Mouse (Mus musculus) heart, embryonic 14.5 days (tissue): ENCODE measurements around the gene Nol4l. TPM values are rescaled to one million over a fixed set of nuclear protein-coding genes. Genes with fewer than 3 reads are reported as not detected.

Experiments used
- ATAC-seq: fragments of 200-750 bp; cut with Nextera tagmentation; 2 replicates; pipeline ENCODE4 v1.8.0; 2017; ENCODE audit warnings: low read depth, moderate TSS enrichment; ENCODE audit not compliant: insufficient number of reproducible peaks, insufficient read depth, low FRiP score
- H3K27ac ChIP-seq, 2 experiments: fragments of 200-500 bp in 1 of 2; fragments of 300-500 bp in 1 of 2; sonication (generic) in 1 of 2; replicated peaks in 1 of 2; 2 replicates each; pipeline ENCODE4 v1.5.1; 2012 to 2014; ENCODE audit warnings: low read depth in 2 of 2, low read length in 2 of 2, control low read depth in 1 of 2, mild to moderate bottlenecking in 1 of 2, mixed read lengths in 1 of 2; ENCODE audit not compliant: control insufficient read depth in 1 of 2, insufficient read depth in 1 of 2
- H3K27me3 ChIP-seq: fragments of 300-500 bp; sonication (generic); 2 replicates; pipeline ENCODE4 v1.6.1; 2014; ENCODE audit warnings: mild to moderate bottlenecking, low read length, control low read depth; ENCODE audit not compliant: control insufficient read depth, insufficient read depth
- H3K36me3 ChIP-seq: fragments of 300-500 bp; sonication (generic); 2 replicates; pipeline ENCODE4 v1.6.1; 2014; ENCODE audit warnings: mild to moderate bottlenecking, control low read depth, low read length, mixed read lengths; ENCODE audit not compliant: control insufficient read depth, insufficient read depth
- H3K4me1 ChIP-seq, 2 experiments: fragments of 200-500 bp in 1 of 2; fragments of 300-500 bp in 1 of 2; sonication (generic) in 1 of 2; 2 replicates each; pipeline ENCODE4 v1.6.1; 2012 to 2014; ENCODE audit warnings: low read length in 2 of 2, control low read depth in 1 of 2, mixed read lengths in 1 of 2; ENCODE audit not compliant: control insufficient read depth in 2 of 2, insufficient read depth in 2 of 2
- H3K4me2 ChIP-seq: fragments of 300-500 bp; sonication (generic); 2 replicates; pipeline ENCODE4 v1.6.1; 2014; ENCODE audit warnings: mild to moderate bottlenecking, low read length
- H3K4me3 ChIP-seq, 2 experiments: fragments of 200-500 bp in 1 of 2; fragments of 300-500 bp in 1 of 2; sonication (generic) in 1 of 2; 2 replicates each; pipeline ENCODE4 v1.5.1; 2012 to 2014; ENCODE audit warnings: low read length in 2 of 2, mild to moderate bottlenecking in 2 of 2, control low read depth in 1 of 2, low read depth in 1 of 2, moderate library complexity in 1 of 2; ENCODE audit not compliant: control insufficient read depth in 1 of 2, insufficient read depth in 1 of 2
- H3K9ac ChIP-seq: fragments of 300-500 bp; sonication (generic); 2 replicates; pipeline ENCODE4 v1.6.1; 2014; ENCODE audit warnings: mild to moderate bottlenecking, low read length
- H3K9me3 ChIP-seq: fragments of 300-500 bp; sonication (generic); 2 replicates; pipeline ENCODE4 v1.6.1; 2016; ENCODE audit warnings: low read length, control low read depth; ENCODE audit not compliant: control insufficient read depth
- WGBS: fragments of 180-500 bp; shearing (Covaris S2); extraction: QIAGEN DNeasy Blood & Tissue Kit; methylation state at CpG from one replicate; pipeline ENCODE4 v1.1.7; 2014; 5-methylcytosine and 5-hydroxymethylcytosine counted together
- polyA plus RNA-seq: library from polyadenylated mRNA; unstranded; fragments of >200 nt; fragmentation: Nextera tagmentation; extraction: Ambion mirVana; gene quantifications from 2 replicates; pipeline ENCODE4 v1.2.1, GENCODE M21; 2014

The Nol4l gene
- polyA plus RNA-seq, 1 experiment from 2014 or later, result 12.6 TPM

DNA sequence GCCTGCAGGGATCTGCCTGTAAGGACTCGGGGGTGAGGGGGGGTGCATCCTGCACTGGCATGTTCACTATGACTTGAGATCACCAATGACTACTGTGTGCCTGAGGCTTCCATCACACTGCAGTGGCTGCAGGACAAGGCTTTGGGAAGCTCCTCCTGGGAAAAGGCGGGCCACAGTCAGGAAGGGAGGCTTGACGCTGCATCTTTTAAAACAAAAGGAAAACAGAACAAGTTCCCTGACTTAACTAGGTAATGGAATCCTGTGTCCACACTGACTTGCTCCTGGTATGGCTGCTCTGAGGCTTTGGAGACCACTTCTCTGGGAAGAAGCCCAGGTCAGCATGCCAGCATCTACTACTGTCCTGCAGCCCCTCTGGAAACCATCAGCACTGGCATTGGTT is 120.8 kb downstream of the Nol4l start:
- no peaks in the 10 kb centered on the region for H3K27me3 ChIP-seq

DNA sequence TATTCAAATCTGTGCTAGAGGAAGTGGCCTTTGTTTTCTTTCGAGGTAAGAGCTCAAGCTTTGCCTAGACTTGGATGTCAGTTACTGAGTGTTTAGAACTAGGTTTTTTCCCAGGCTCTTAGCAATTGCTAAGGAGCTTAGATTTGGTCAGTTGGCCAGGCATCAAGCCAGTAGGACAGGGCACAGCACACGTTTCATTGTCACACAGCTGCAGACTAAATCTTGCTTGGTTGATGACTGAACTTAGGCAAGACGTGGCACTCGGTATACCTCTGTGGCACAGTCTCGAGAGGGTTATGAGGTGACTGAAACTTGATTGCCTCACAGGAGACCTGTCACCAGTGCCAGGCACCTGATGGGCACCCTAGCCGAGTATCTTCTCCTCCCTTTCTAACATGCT is 122.9 kb downstream of the Nol4l start:
- Histone ChIP-seq H3K27ac (no peak overlapping the region; a peak in 1 of 4 replicates), H3K4me1 (peaks cover 0 to 4% of the 10 kb centered on the region in 2 experiments; a peak in 1 of 4 replicates), H3K9me3 (no peaks in the 10 kb centered on the region), H3K9ac (no peak overlapping the region), H3K27me3 (no peaks in the 10 kb centered on the region), H3K4me2 (no peak overlapping the region), H3K4me3 (no peak overlapping the region), H3K36me3 (peaks cover 68% of the 10 kb centered on the region)
- 72% methylated on average over 6 of the region's 6 CpGs for WGBS
- ATAC-seq, result no peak

More for the DNA sequence above, 120.8 kb downstream of the Nol4l start:
- Histone ChIP-seq H3K4me3 (no peak overlapping the region), H3K9ac (no peak overlapping the region), H3K4me2 (no peak overlapping the region), H3K9me3 (no peaks in the 10 kb centered on the region), H3K36me3 (peaks cover 81% of the 10 kb centered on the region), H3K27ac (no peak overlapping the region), H3K4me1 (peaks cover 0 to 4% of the 10 kb centered on the region in 2 experiments; a peak in 1 of 4 replicates)
- no peak for ATAC-seq
- 62% methylated on average over 3 of the region's 3 CpGs for WGBS

DNA sequence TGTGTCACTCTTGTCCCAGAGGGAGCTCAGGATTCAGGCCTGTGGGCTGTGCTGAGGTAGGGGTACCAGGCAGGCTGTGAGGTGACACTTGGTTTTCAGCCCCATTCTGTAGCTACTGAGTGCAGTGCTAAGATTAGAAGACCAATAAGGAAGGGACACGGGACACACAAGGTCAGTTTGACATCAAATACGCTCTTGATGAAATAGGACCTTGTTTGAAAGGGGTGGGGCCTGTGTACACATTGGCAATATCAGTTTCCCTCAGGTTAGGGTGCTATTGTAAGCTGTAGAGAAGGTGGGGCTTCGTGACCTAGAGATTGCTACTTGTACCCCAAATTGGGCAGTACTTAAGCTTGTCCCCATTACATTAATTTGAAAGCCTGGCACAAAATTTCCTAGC is 124.9 kb downstream of the Nol4l start:
- WGBS, result 70% methylated on average over 3 of the region's 3 CpGs
- peaks cover 68% of the 10 kb centered on the region for H3K36me3 ChIP-seq
- H3K9ac ChIP-seq, result no peak overlapping the region
- no peaks in the 10 kb centered on the region for H3K4me1 ChIP-seq
- H3K9me3 ChIP-seq, result no peaks in the 10 kb centered on the region
- no peak for ATAC-seq
- no peak overlapping the region for H3K4me3 ChIP-seq
- no peaks in the 10 kb centered on the region for H3K27me3 ChIP-seq
- H3K27ac ChIP-seq, result no peak overlapping the region
- H3K4me2 ChIP-seq, result no peak overlapping the region

DNA sequence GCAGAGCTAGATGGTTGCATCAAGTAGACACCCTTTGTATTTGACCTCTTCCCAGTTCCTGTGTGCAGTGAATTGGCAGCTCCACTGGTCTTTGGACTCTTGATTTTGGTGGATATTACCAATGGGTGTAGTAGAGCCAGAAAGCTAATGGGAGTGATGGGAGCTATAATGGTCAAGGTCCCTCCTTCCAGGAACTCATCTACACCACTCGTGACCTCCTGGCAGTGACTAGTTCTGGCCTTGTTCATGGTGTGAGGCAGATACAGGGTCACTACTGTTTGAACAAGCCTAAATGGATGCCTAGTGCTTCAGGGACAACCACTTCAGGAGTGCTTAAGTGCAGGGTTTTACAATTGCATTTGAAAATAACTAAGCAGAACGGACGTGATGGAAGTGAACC is 125.7 kb downstream of the Nol4l start:
- WGBS, result 75% methylated on average over 3 of the region's 3 CpGs
- H3K27ac ChIP-seq, result no peak overlapping the region
- H3K9me3 ChIP-seq, result no peaks in the 10 kb centered on the region
- no peaks in the 10 kb centered on the region for H3K4me1 ChIP-seq
- H3K27me3 ChIP-seq, result no peaks in the 10 kb centered on the region
- peaks cover 68% of the 10 kb centered on the region for H3K36me3 ChIP-seq
- no peak for ATAC-seq
- H3K9ac ChIP-seq, result no peak overlapping the region
- H3K4me2 ChIP-seq, result no peak overlapping the region
- H3K4me3 ChIP-seq, result no peak overlapping the region

DNA sequence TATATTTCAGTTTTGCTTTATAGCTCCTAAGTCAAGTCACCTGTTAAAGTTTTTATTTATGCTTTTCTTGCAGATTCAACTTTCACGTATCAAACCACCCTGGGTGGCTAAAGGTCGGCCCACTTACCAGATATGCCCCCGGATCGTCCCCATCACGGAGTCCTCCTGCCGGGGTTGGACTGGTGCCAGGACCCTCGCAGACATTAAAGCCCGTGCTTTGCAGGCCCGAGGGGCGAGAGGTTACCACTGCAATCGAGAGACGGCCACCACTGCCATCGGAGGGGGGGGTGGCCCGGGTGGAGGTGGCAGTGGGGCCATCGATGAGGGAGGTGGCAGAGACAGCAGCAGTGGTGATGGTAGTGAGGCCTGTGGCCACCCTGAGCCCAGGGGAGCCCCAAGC is 130.6 kb downstream of the Nol4l start:
- 80% methylated on average over 15 of the region's 15 CpGs for WGBS
- H3K9me3 ChIP-seq, result peaks cover 4% of the 10 kb centered on the region
- H3K27ac ChIP-seq, result no peak overlapping the region
- no peak overlapping the region for H3K9ac ChIP-seq
- no peak overlapping the region for H3K4me3 ChIP-seq
- no peak overlapping the region for H3K4me2 ChIP-seq
- ATAC-seq, result no peak; the same call in 1 of the 2 replicates
- H3K27me3 ChIP-seq, result no peaks in the 10 kb centered on the region
- H3K36me3 ChIP-seq, result peaks cover 84% of the 10 kb centered on the region
- no peaks in the 10 kb centered on the region for H3K4me1 ChIP-seq

DNA sequence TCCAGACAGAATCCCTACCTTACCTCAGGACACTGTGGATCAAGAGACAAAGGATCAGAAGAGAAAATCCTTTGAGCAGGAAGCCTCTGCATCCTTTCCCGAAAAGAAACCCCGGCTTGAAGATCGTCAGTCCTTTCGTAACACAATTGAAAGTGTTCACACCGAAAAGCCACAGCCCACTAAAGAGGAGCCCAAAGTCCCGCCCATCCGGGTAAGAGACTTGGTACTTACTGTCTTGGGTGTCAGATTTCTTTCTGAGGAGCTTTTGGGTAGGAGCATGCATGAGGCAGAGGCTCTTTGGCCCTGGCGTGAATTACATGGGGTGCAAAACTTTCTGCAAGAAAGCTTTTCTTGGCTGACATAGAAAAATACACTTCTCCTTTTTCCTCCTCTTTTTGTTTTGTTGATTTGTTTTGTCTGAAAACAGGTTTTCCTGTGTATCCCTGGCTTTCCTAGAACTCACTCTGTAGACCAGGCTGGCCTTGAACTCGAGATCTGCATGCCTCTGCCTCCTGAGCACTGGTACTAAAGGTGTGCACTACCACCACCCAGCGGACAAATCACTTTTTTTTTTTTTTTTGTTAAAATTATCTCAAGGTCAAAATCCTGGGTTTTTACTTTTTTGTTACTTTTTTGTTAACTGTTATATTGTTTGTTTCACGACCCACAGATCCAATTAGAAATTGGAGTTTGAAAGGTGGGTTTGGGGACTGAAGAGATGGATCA is 131.8 kb downstream of the Nol4l start:
- ATAC-seq, result no peak
- WGBS, result 92% methylated on average over 11 of the region's 11 CpGs
- peaks cover 96% of the 10 kb centered on the region for H3K36me3 ChIP-seq
- H3K27me3 ChIP-seq, result no peaks in the 10 kb centered on the region
- H3K4me2 ChIP-seq, result no peak overlapping the region
- peaks cover 0 to 4% of the 10 kb centered on the region in 2 experiments; a peak in 3 of 4 replicates for H3K4me1 ChIP-seq
- H3K27ac ChIP-seq, result no peak overlapping the region
- no peak overlapping the region for H3K4me3 ChIP-seq
- no peak overlapping the region for H3K9ac ChIP-seq
- H3K9me3 ChIP-seq, result peaks cover 4% of the 10 kb centered on the region

DNA sequence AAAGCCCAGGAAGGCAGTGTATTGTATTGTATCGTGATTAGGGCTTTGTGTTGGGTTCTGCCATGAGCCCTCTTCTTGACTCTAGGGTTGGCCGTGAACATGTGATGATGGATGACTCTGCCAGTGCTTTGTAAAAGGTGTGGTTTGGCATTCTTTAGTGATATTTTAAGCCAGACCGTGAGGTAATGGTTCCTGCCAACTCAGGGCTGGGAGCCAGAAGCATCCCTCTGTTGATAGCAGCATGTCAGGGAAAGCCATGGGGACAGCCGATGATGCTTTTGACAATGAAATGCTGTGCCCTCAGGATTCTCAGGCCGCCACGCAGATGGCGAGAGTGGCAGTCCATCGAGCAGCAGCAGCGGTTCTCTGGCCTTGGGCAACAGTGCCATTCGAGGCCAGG is 136.7 kb downstream of the Nol4l start:
- H3K27me3 ChIP-seq, result no peaks in the 10 kb centered on the region
- 61% methylated on average over 10 of the region's 10 CpGs for WGBS
- peak overlapping the region; percentile 5 to 44; a peak in 3 of 4 replicates for H3K27ac ChIP-seq
- no peak overlapping the region for H3K9ac ChIP-seq
- H3K4me3 ChIP-seq, result no peak overlapping the region
- ATAC-seq, result peak; percentile 31
- H3K36me3 ChIP-seq, result peaks cover 70% of the 10 kb centered on the region
- H3K4me1 ChIP-seq, result peaks cover 4 to 8% of the 10 kb centered on the region in 2 experiments
- H3K9me3 ChIP-seq, result peaks cover 4% of the 10 kb centered on the region
- no peak overlapping the region for H3K4me2 ChIP-seq

DNA sequence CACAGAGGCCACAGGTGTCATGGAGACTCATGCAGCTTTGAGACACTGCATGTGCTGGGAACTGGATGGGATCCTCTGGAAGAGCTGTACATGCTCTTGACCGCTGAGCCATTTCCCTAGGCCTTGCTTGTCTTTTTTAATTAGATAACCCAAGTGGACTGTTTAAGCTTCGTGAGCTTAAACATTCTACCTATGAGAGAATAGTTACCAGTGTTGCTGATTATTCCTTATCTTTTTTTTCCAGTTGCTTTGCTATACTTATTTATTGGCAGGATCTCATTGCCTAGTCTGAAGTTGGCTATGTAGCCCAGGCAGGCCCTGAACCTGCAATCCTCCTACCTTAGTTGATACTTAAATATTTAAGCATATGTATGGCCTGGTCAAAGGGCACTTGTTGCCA is 139.9 kb downstream of the Nol4l start:
- peaks cover 4 to 8% of the 10 kb centered on the region in 2 experiments for H3K4me1 ChIP-seq
- no peaks in the 10 kb centered on the region for H3K27me3 ChIP-seq
- WGBS, result 76% methylated on average over 2 of the region's 2 CpGs
- ATAC-seq, result no peak
- peaks cover 4% of the 10 kb centered on the region for H3K9me3 ChIP-seq
- H3K27ac ChIP-seq, result no peak overlapping the region
- no peak overlapping the region for H3K9ac ChIP-seq
- no peak overlapping the region for H3K4me3 ChIP-seq
- H3K4me2 ChIP-seq, result no peak overlapping the region
- peaks cover 61% of the 10 kb centered on the region for H3K36me3 ChIP-seq
